Mouse (Mus musculus): ENCODE data around the gene Olfr1314.

GRCm38 (mm10) chr2:112050138-112050537 lies 46.4 kb downstream of the Olfr1314 start, which contains the start of gene Olfr1312:
- TF ChIP-seq POLR2A (IDR thresholded peaks at IDR 0.05; ENCODE audit: control insufficient read depth, extremely low read depth, insufficient read depth, low read length, poor library complexity) (no peak), CTCF (IDR thresholded peaks at IDR 0.05; ENCODE audit: borderline replicate concordance, control insufficient read depth, extremely low read depth, insufficient read depth, low read length, poor library complexity) (no peak)
